Mouse (Mus musculus): ENCODE measurements around the gene Bcl6b. TPM values are rescaled to one million over a fixed set of nuclear protein-coding genes. Genes with fewer than 3 reads are reported as not detected.
A peak's percentile ranks its signal among the peaks of the same experiment; 100 is the strongest.

The Bcl6b gene
- total RNA-seq, 2 experiments from 2014 or later: 26.1 to 32.5 TPM

DNA sequence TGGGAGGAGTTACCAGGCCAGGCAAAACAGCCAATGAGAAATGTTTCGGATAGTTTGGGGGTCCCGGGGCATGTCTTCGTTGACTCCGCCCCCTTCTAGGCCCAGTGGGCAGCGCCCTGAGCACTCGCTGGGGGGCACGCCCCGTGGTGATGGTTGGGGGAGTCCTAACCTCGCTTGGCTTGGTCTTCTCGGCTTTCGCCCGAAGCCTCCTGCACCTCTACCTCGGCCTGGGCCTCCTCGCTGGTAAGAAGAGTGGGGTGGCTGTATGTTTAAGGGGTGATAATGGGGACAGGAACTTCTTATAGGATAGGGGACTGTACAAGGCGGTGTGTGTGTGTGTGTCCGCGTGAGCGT lies 14.8 kb downstream of the Bcl6b start:
- intact Hi-C loops (cut with DNase I): loop anchor here (10.0 kb wide), 1 partner anchor 280 kb away; the partner anchor contains the start of gene Ybx2
- no peak for DNase-seq

DNA sequence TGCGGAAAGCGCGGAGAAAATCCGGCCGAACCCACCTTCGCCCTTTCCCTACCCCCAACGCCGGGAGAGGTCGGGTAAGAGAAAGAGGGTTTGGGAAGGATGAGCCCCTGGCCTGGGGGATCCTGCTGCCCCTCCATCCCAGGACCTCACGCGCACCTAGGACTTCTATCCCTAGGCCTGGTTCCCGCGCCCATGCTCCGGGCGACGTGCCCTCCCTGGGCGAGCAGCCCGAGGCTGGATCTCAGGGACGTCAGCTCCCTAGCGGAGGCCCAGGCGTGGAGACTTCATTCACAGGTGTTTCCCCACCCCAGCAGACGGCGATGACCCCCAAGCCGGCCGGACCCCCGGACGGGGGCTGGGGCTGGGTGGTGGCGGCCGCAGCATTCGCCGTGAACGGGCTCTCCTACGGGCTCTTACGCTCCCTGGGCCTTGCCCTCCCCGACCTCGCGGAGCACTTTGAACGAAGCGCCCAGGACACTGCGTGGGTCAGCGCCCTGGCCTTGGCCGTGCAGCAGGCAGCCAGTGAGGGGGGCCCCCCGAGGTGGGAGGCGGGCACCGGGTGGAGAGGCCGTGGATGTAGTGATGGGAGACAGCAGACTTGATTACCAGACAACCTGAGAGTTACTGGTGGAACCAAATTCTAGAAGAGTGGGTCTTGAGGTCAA lies 15.3 kb downstream of the Bcl6b start:
- peak in 1 of 2 experiments; percentile 63 for DNase-seq
- intact Hi-C loops (cut with DNase I): loop anchor here (10.0 kb wide), 1 partner anchor 280 kb away; the partner anchor contains the start of gene Ybx2

DNA sequence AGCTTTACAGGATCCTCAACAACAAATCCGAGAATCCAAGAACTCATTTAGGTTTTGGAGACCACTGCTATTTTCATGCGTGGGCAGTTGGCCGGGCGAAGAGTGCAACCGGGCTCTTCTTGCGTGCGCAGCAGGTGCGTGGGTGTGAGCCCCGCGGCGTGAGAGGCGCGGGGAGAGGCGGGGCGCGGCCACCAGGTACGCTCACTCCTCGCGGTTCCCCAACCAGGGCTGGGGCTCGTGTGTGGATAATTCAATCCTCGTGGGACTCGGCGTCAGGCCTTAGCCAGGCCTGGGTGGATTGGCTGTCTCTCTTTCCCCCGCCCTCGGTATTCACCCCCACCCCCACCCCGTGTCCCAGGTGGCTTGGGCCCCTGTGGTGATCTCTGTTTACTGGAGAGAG lies 15.9 kb downstream of the Bcl6b start:
- no peak for DNase-seq
- intact Hi-C loops (cut with DNase I): loop anchor here (10.0 kb wide), 1 partner anchor 279 kb away; the partner anchor contains the start of gene Ybx2

DNA sequence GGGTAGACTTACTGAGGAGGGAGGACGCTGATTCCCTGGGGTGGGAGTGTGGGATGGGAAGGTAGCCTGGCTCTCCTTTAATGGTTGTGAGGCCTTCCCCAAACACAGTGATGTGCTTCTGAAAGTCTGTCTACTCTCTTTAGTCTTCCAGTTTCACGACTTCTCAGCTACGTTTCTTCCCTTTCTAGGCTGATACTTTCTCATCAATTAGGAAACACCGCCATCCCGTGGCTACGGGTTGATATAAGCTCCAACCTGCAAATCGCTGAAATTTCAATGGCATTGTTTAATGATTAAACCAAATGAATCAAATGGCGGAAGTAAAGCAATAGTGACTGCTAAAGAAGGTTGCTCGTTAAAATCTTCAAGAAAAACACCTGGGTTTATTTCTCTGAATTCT lies 16.7 kb downstream of the Bcl6b start:
- intact Hi-C loops (cut with DNase I): loop anchor here (10.0 kb wide), 1 partner anchor 278 kb away; the partner anchor contains the start of gene Ybx2
- peak; percentile 73 to 79 for DNase-seq

DNA sequence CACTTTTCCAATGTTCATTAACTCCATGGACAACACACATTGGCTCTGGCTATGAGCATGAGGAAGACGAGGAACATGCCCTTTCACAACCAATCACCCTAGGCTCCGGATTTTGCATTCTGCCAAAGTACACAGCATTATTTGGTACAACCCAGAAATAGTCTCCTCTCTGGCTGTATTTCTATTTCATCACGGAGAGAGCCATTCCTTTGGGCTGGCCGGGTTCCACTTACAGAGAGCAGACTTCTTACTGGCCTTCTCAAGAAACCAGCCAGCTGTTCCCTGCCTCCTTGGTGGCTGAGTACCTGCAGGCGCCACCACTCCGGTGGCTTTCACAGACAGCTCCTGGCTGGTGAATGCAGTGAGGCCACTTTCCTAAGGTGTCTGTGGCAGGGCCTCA lies 17.2 kb downstream of the Bcl6b start, which contains the start of gene Slc16a11:
Gene Slc16a11 (plus strand): TSS at position 330 of the 400 bp plus-strand sequence.
- no peak for DNase-seq
- intact Hi-C loops (cut with DNase I): loop anchor here (10.0 kb wide), 1 partner anchor 278 kb away; the partner anchor contains the start of gene Ybx2

DNA sequence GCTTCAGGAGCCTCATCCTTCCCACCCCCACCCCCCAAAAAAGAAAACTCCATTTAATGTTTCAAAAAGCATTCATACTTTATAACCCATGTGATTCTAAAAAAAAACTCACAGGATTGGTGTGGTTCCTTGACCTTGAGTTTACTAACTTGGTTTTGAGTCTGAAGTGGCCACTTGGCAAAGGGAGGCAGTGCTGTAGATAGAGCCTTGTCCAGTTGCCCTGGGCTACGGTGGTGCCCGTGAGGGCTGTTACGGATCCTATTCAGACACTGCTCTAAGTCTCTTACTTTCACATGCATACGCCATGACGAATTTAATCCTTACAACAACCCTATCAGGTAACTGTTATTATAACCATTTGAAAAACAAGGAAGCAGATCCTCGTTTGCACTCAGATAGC lies 17.6 kb downstream of the Bcl6b start:
- intact Hi-C loops (cut with DNase I): loop anchor here (10.0 kb wide), 1 partner anchor 277 kb away; the partner anchor contains the start of gene Ybx2
- DNase-seq: no peak

DNA sequence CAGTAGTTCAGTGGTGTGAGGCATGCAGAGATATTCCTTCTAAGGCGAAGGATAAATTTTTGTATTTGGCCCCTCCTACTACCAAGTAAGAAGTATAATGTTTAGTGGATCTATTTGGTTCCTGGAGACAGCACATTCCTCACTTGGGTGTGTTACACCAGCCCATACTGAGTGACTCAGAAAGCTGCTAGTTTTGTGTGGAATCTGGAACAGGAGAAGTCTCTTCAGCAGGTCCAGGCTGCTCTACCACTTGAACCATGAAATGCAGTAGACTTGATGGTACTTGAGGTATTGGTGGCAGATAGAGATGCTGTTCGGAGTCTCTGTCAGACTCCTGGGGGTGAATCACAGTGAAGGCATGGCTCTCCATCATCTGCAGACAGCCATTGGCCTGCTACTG lies 18.9 kb downstream of the Bcl6b start:
- DNase-seq: no peak
- intact Hi-C loops (cut with DNase I): loop anchor here (10.0 kb wide), 1 partner anchor 276 kb away; the partner anchor contains the start of gene Ybx2

DNA sequence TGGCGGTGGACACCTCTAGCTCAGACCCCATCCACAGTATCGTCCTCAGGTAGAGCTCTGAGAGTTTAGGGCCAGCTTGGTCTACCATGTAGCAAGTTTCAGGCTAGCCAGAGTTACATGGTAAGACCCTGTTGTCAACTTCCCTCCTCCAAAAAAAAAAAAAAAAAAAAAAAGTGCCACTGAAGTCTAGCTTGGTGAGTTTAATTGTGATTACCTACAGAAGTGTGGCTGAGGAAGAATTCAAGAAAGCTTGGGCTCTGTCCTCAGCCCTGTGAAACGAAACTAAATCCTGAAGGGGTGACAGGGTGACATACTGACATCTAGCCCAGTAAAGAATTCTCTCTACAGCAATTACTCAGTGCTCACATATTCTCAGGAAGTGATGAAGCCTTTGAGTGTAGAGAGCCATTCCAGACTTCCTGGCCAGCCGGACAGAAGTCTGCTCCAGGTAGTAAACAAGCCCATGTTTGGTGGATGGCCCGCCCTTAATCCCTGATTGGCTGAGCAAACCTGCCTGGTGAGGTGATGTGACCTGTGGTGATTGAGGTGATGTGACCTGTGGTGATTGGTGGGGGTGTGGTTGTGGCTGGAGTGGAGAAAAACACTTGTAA lies 20.7 kb downstream of the Bcl6b start:
- DNase-seq: no peak
- intact Hi-C loops (cut with DNase I): no loop called here

DNA sequence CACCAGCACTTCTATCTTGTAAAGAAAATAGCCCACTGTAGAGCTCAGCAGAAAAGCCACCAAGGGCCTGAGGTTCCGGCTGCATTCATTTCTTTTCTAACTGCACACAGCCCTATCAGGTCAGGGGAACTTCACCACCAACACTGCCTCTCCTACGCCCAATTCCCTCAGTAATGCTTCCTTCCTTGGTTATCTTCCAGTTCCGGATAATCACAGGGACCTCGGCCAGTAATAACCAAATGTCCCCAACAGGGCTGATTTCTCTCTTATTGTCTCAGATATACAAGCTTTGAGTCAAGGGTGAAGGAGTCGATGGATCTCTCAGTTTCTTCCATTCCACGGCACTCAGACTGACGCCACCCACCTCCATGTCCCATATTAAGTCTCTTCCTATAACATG lies 22.3 kb downstream of the Bcl6b start:
- DNase-seq: peak in 1 of 2 experiments; percentile 25
- intact Hi-C loops (cut with DNase I): no loop called here

DNA sequence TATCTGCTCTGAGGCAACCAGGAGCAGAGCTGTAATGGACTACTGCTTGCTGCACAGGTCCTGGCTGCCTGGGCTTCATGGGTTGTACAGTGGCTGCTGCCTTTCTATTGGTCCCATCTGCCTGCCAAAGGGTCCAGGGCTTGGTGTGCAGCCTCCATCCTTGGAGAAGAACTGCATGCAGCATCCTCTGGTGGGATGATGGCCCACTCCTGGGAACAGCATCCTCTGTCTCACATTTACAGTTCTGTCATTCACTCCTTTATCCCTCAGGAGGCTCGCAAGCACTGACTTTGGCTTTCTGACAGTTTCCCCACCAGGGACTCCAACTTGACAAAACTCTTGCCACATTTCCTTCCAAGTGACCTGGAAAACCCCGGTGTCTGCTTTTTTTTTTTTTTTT lies 22.8 kb downstream of the Bcl6b start:
- intact Hi-C loops (cut with DNase I): no loop called here
- DNase-seq: peak in 1 of 2 experiments; percentile 25

DNA sequence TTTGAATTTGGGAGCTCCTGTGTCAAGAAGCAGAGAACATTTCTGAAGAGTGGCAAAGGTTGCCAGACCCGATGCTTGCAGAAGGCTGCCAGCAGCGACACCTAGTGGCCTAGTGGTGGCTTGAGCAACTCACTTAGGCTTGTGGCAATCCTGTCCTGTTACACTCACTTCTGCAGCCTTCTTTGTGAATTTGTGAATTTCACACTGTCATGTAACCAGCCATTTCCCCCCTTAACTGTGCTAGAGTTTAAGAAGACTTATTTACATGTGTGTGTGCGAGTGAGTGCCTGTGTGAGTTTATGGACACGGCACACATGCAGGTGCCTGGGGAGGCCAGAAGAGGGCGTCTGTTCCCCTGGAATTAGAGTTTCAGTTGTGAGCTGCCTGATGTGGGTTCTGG lies 27.9 kb downstream of the Bcl6b start:
- intact Hi-C loops (cut with DNase I): loop anchor here (2.0 kb wide), 2 partner anchors 127 to 147 kb away; partner anchors contain the start of gene Asgr1
- peak; percentile 86 to 90 for DNase-seq

DNA sequence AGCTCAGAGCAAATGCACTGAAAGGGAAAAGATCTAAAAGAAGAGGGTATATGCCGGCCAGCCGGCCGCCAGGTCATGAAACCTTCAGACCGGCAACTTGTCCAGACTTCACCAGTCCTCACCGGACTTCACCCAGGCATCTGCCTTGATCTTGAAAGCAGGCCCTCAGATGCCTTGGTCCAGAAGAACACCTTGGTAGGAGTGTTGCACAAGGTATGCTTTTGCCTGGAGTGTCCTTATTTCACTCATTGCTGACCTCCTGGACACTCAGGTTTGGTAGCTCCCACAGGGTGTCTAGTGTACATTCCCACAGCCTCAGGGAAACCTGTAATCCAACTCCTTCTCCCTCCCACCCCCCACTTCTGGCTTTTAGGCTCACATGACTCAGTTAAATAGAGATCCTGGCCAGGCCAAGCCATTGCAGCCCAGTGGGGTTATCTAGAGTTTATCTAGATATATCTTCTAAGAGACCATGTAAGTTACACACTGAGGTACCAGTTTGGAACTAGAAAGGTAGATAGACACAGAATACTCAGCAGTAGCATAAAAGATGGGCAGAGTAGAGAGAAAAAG lies 29.5 kb downstream of the Bcl6b start:
- no peak for DNase-seq
- intact Hi-C loops (cut with DNase I): loop anchor here (2.0 kb wide), 2 partner anchors 125 to 145 kb away; partner anchors contain the start of gene Asgr1

DNA sequence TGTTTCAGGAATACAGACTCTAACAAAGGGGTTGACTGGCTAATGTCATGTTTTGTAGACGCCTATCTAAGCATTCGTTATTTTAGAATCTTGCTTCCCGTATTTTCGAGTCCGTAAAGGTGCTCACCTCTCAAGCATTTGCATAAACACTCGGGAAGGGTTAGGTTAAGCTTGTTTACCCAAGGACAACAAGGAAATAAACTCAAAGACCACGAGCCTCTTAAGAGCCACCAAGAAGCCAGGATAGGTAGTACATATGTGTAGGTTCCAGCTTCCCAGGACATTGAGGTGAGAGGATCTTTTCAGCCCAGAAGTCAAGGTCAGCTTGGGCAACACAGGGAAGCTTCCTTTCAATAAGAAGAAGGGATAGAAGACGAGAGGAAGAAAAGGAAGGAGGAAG lies 30.5 kb downstream of the Bcl6b start:
- intact Hi-C loops (cut with DNase I): no loop called here
- no peak for DNase-seq

DNA sequence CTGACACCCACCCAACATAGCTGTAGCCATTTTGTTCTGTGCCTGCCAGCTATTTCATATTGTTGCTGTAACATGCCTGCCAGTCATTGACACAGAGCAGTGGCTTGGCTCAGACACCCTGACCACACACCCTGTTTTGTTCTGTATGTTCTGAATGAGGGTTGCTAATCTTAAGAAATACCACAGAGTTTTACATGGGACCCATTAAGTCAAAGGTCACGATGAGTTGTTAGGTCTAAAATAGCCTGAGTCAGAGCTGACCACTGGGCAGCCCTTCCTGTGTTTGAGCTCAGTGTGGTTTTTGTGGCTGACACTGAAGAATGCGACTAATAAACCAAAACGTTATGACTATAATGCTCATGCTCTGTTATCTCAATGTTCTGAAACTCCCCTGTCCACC lies 31.3 kb downstream of the Bcl6b start:
- intact Hi-C loops (cut with DNase I): no loop called here
- DNase-seq: no peak

DNA sequence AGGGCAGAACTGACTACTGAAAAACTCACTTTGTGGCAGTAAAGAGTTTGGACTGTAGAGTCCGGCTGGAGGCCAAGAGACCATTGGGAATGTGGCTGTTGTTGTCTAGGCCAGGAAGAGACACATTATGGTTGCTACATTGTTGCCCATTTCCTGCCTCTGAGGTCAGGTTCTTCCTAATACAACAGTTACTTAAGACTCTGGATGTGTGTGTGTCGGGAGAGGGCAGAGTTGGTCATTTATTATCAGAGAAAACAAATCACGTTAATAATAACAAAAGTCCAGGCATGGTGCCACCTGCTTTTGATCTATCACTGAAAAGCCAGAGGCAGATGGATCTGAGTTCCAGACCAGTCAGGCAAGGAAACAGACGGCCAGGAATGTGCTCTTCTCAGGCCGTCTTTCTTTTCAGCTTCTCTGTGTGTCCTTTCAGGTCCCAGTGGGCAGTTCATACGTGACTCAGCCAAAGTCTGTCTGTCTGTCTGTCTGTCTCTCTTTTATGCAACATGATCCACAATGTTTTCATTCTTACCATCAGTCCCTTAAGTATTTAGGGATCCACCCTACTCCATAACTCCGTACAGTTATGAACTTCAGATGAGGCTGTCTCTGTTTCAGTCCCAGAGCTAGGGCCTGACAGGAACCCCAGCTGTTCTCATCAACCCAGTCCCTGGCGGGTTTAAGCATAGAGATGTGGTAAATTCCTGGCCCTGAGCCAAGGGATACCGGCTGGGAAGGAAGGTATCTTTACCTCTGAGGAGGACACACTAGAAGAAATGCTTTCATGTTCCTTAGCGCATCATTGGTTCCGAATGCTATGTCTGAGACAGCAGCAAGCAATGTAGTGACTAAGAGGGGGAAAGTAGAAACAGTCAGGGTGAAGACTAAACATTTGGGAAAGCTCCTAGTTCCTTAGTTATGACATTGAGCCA lies 36.0 kb downstream of the Bcl6b start:
- DNase-seq: no peak
- intact Hi-C loops (cut with DNase I): no loop called here

DNA sequence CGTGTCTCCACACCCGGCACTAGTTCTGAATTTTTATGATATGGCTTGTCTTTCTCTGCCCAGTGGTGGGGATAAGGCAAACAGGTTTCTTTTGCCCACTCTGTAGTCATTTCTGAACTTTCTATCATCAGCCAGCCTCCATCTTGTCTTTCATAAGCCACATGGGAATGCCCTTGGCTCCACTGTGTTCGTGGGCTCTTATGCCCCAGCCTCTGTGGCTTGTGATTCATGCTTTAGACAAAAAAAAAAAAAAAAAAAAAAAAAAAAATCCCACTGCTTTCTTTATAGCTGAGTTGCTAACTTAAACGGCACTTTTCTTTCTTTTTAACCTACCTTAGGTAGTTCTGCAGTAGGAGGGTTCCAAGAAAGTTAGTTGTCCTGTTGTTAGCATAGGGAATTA lies 37.4 kb downstream of the Bcl6b start:
- intact Hi-C loops (cut with DNase I): no loop called here

DNA sequence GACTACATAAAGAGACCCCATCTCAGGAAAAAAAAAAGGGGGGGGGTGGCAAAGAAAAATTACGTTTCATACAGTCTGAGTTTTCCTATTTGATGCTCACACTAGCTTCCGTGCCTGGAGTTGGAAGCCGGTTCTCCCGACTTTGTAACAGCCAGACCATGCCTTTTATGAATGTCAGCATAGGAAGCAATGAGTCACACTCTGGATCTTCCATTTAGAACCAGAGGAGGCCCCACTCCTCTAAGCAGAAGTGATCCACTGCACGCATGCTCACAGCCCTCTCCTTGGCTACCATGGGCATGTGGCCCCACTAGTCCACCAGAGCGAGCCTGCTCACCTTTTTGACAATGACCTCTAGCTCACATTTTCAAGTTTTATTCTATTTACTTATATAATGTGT lies 38.4 kb downstream of the Bcl6b start:
- intact Hi-C loops (cut with DNase I): no loop called here
- DNase-seq: no peak

More for the DNA sequence above, 37.4 kb downstream of the Bcl6b start:
- no peak for DNase-seq

DNA sequence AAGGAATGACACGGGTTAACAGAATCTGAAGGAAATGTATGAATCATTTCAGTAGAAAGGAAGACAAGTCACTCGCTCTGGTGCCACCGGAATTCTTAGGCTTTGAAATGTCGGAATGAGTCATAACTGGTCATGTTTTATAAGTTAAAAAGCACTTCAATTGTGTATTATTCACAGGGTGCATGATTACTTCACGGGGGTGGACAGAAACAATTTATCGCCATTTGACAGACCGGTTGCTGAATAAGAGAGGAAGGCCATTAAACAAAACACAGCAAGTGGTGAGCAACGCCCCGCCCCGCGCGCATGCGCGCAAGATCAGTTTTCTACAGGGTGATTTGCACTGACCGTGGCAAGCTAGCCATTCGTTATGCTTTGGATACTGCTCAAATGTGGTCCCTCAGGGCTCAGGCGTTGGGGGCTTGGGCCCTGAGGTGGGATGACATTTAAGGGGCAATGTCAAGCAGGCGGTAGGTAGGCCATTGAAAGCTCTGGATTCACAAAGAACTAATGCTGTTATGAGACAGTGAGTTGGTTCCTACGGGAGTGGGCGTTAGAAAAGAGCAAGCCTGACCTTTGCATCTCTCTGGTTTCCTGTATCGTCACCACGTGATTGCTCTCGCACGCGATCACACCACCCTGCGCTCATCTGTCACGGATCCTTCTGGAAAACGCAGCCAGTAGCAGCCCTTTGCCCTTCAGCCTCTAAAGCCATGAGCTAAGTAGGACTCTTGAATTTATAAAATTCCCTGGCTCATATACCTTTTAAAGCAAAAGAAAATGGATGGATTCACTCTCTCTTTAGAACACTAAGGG lies 40.1 kb downstream of the Bcl6b start:
- DNase-seq: no peak
- intact Hi-C loops (cut with DNase I): no loop called here

DNA sequence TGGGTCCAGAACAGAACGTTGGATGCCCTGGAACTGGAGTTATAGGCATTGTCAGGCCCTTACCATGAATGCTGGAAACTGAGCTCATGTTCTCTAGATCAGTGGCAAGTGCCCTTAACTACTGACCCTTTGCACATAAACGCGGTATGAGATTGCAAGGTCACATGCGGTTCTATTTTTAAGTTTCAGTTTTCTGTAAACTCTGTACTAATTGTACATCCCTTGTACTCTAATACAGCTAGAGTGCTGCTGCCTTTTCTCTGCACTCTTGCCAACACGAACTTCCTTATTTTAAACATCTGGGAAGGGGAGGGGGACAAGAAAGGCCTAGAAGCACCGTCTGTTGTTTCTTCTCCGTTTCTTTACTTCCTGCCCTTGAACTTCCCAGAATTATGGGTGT lies 44.5 kb downstream of the Bcl6b start:
- no peak for DNase-seq
- intact Hi-C loops (cut with DNase I): no loop called here
